Mouse (Mus musculus): ENCODE data around the gene Ipo4. TPM values are rescaled to one million over a fixed set of nuclear protein-coding genes. Genes with fewer than 3 reads are reported as not detected.

Ipo4 gene
- total RNA-seq, 2 experiments from 2014 or later: 26.9 to 79.0 TPM

Other genes with a start within 250 kb of the Ipo4 start
Only the 30 nearest of the 34 such genes appear.
- gene Dhrs4, start 157.2 kb downstream of the Ipo4 start, total RNA-seq (2014; fragmentation: Nextera tagmentation): 103 and 133 TPM in 2 replicates
- 128 and 189 TPM in 2 replicates for gene Dhrs4, start 157.2 kb downstream of the Ipo4 start, total RNA-seq (2017)
- 0.77 and 1.3 TPM in 2 replicates for gene Carmil3, start 145.3 kb downstream of the Ipo4 start, total RNA-seq (2014; fragmentation: Nextera tagmentation)
- 0.42 and 0.70 TPM in 2 replicates for gene Carmil3, start 145.3 kb downstream of the Ipo4 start, total RNA-seq (2017)
- gene Cpne6, start 125.5 kb downstream of the Ipo4 start, total RNA-seq (2014; fragmentation: Nextera tagmentation): not detected in 2 replicates
- not detected in 2 replicates for gene Cpne6, start 125.5 kb downstream of the Ipo4 start, total RNA-seq (2017)
- not detected in 2 replicates for gene Nrl, start 111.0 kb downstream of the Ipo4 start, total RNA-seq (2014; fragmentation: Nextera tagmentation)
- not detected in 2 replicates for gene Nrl, start 111.0 kb downstream of the Ipo4 start, total RNA-seq (2017)
- 66.0 and 88.0 TPM in 2 replicates for gene Pck2, start 95.7 kb downstream of the Ipo4 start, total RNA-seq (2014; fragmentation: Nextera tagmentation)
- gene Pck2, start 95.7 kb downstream of the Ipo4 start, total RNA-seq (2017): 48.7 and 55.6 TPM in 2 replicates
- gene Dcaf11, start 76.0 kb downstream of the Ipo4 start, total RNA-seq (2014; fragmentation: Nextera tagmentation): 41.6 and 45.9 TPM in 2 replicates
- 48.3 and 115 TPM in 2 replicates for gene Dcaf11, start 76.0 kb downstream of the Ipo4 start, total RNA-seq (2017)
- 2.7 TPM in 1 of 2 replicates, not detected in the other for gene A730061H03Rik, start 75.6 kb downstream of the Ipo4 start, total RNA-seq (2014; fragmentation: Nextera tagmentation)
- gene A730061H03Rik, start 75.6 kb downstream of the Ipo4 start, total RNA-seq (2017): 14.8 TPM in 1 of 2 replicates, not detected in the other
- gene Fitm1, start 60.3 kb downstream of the Ipo4 start, total RNA-seq (2014; fragmentation: Nextera tagmentation): not detected in 2 replicates
- not detected in 2 replicates for gene Fitm1, start 60.3 kb downstream of the Ipo4 start, total RNA-seq (2017)
- gene Psme1, start 57.8 kb downstream of the Ipo4 start, total RNA-seq (2014; fragmentation: Nextera tagmentation): 311 and 359 TPM in 2 replicates
- gene Psme1, start 57.8 kb downstream of the Ipo4 start, total RNA-seq (2017): 249 and 300 TPM in 2 replicates
- 37.3 and 44.8 TPM in 2 replicates for gene Emc9, start 50.7 kb downstream of the Ipo4 start, total RNA-seq (2014; fragmentation: Nextera tagmentation)
- 22.7 and 26.7 TPM in 2 replicates for gene Emc9, start 50.7 kb downstream of the Ipo4 start, total RNA-seq (2017)
- 190 and 268 TPM in 2 replicates for gene Psme2, start 44.8 kb downstream of the Ipo4 start, total RNA-seq (2014; fragmentation: Nextera tagmentation)
- gene Psme2, start 44.8 kb downstream of the Ipo4 start, total RNA-seq (2017): 208 and 351 TPM in 2 replicates
- gene Rnf31, start 44.2 kb downstream of the Ipo4 start, total RNA-seq (2014; fragmentation: Nextera tagmentation): 35.8 and 47.0 TPM in 2 replicates
- 23.8 and 46.4 TPM in 2 replicates for gene Rnf31, start 44.2 kb downstream of the Ipo4 start, total RNA-seq (2017)
- 57.9 and 65.2 TPM in 2 replicates for gene Irf9, start 32.4 kb downstream of the Ipo4 start, total RNA-seq (2014; fragmentation: Nextera tagmentation)
- gene Irf9, start 32.4 kb downstream of the Ipo4 start, total RNA-seq (2017): 41.6 and 41.7 TPM in 2 replicates
- gene Rec8, start 17.9 kb downstream of the Ipo4 start, total RNA-seq (2014; fragmentation: Nextera tagmentation): 28.2 and 53.3 TPM in 2 replicates
- gene Rec8, start 17.9 kb downstream of the Ipo4 start, total RNA-seq (2017): 16.0 and 27.6 TPM in 2 replicates
- 4.9 and 11.6 TPM in 2 replicates for gene Gm49378, start 1.9 kb upstream of the Ipo4 start, total RNA-seq (2014; fragmentation: Nextera tagmentation)
- gene Gm49378, start 1.9 kb upstream of the Ipo4 start, total RNA-seq (2017): 3.5 and 3.7 TPM in 2 replicates
- 43.8 and 52.6 TPM in 2 replicates for gene Tm9sf1, start 7.8 kb upstream of the Ipo4 start, total RNA-seq (2014; fragmentation: Nextera tagmentation)
- gene Tm9sf1, start 7.8 kb upstream of the Ipo4 start, total RNA-seq (2017): 61.9 and 77.4 TPM in 2 replicates
- 0.87 and 0.99 TPM in 2 replicates for gene Tssk4, start 14.2 kb upstream of the Ipo4 start, total RNA-seq (2014; fragmentation: Nextera tagmentation)
- gene Tssk4, start 14.2 kb upstream of the Ipo4 start, total RNA-seq (2017): 0.69 TPM in 1 of 2 replicates, not detected in the other
- gene Mdp1, start 24.6 kb upstream of the Ipo4 start, total RNA-seq (2014; fragmentation: Nextera tagmentation): 39.9 and 57.6 TPM in 2 replicates
- 33.5 and 34.1 TPM in 2 replicates for gene Mdp1, start 24.6 kb upstream of the Ipo4 start, total RNA-seq (2017)
- gene Gmpr2, start 36.0 kb upstream of the Ipo4 start, total RNA-seq (2014; fragmentation: Nextera tagmentation): 20.2 and 31.1 TPM in 2 replicates
- 22.6 and 24.8 TPM in 2 replicates for gene Gmpr2, start 36.0 kb upstream of the Ipo4 start, total RNA-seq (2017)
- gene Nedd8, start 36.2 kb upstream of the Ipo4 start, total RNA-seq (2014; fragmentation: Nextera tagmentation): 398 and 455 TPM in 2 replicates
- gene Nedd8, start 36.2 kb upstream of the Ipo4 start, total RNA-seq (2017): 365 and 374 TPM in 2 replicates
- 22.2 and 59.3 TPM in 2 replicates for gene Tinf2, start 45.9 kb upstream of the Ipo4 start, total RNA-seq (2014; fragmentation: Nextera tagmentation)
- 22.8 and 24.0 TPM in 2 replicates for gene Tinf2, start 45.9 kb upstream of the Ipo4 start, total RNA-seq (2017)
- not detected in 2 replicates for gene Tgm1, start 78.0 kb upstream of the Ipo4 start, total RNA-seq (2014; fragmentation: Nextera tagmentation)
- gene Tgm1, start 78.0 kb upstream of the Ipo4 start, total RNA-seq (2017): 0.15 TPM in 1 of 2 replicates, not detected in the other
- 14.4 and 20.2 TPM in 2 replicates for gene Rabggta, start 86.3 kb upstream of the Ipo4 start, total RNA-seq (2014; fragmentation: Nextera tagmentation)
- 7.7 and 12.6 TPM in 2 replicates for gene Rabggta, start 86.3 kb upstream of the Ipo4 start, total RNA-seq (2017)
- gene Dhrs1, start 109.7 kb upstream of the Ipo4 start, total RNA-seq (2014; fragmentation: Nextera tagmentation): 21.5 and 31.0 TPM in 2 replicates
- 10.0 and 10.3 TPM in 2 replicates for gene Dhrs1, start 109.7 kb upstream of the Ipo4 start, total RNA-seq (2017)
- gene Nop9, start 109.7 kb upstream of the Ipo4 start, total RNA-seq (2014; fragmentation: Nextera tagmentation): 35.8 and 52.0 TPM in 2 replicates
- gene Nop9, start 109.7 kb upstream of the Ipo4 start, total RNA-seq (2017): 24.8 and 27.5 TPM in 2 replicates
- gene Cideb, start 122.5 kb upstream of the Ipo4 start, total RNA-seq (2014; fragmentation: Nextera tagmentation): not detected in 2 replicates
- gene Cideb, start 122.5 kb upstream of the Ipo4 start, total RNA-seq (2017): not detected in 2 replicates
- gene Ltb4r2, start 125.5 kb upstream of the Ipo4 start, total RNA-seq (2014; fragmentation: Nextera tagmentation): not detected in 2 replicates
- gene Ltb4r2, start 125.5 kb upstream of the Ipo4 start, total RNA-seq (2017): 0.38 and 1.7 TPM in 2 replicates
- 0.50 and 3.5 TPM in 2 replicates for gene Ltb4r1, start 130.0 kb upstream of the Ipo4 start, total RNA-seq (2014; fragmentation: Nextera tagmentation)
- gene Ltb4r1, start 130.0 kb upstream of the Ipo4 start, total RNA-seq (2017): 0.76 and 3.1 TPM in 2 replicates
- not detected in 2 replicates for gene Adcy4, start 148.1 kb upstream of the Ipo4 start, total RNA-seq (2014; fragmentation: Nextera tagmentation)
- gene Adcy4, start 148.1 kb upstream of the Ipo4 start, total RNA-seq (2017): not detected in 2 replicates
- 55.7 and 87.0 TPM in 2 replicates for gene Ripk3, start 152.9 kb upstream of the Ipo4 start, total RNA-seq (2014; fragmentation: Nextera tagmentation)
- gene Ripk3, start 152.9 kb upstream of the Ipo4 start, total RNA-seq (2017): 8.9 and 23.1 TPM in 2 replicates